In the genomic region with DNA sequence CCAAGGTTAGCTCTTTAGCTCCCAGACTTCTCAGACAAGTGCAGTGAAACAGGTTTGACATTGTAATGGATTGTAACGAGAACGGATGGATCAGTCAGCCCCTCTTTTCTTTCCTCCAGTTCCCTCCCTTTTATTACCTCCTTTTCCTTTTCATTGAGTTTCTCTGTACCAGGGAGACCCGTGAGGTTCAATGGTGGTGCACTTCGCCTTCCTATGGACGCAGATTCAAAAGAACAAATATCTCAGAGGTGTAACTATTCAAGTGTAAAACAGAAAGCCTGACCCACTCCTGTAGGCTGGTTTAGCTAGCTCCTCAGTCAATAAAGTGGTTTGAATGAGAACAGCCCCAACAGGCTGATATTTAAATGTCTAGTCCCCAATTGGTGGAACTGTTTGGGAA, we compare ENCODE assay signal across 32 mouse cellular contexts. TPM values are rescaled to one million over a fixed set of nuclear protein-coding genes. Genes with fewer than 3 reads are reported as not detected.
"Had no signal": no experiment of that assay in that cellular context is flagged by ENCODE, and none has a peak within 500 bp of the region (broad histone marks: within the 10 kb centered on the region; RNA-seq: fewer than 3 reads in every experiment).

No protein-coding gene starts in this region.

- H3K4me1 ChIP-seq: limb, embryonic 10.5 days; limb, embryonic 12.5 days; liver, embryonic 12.5 days; liver, embryonic 13.5 days; liver, embryonic 15.5 days; midbrain, embryonic 10.5 days; midbrain, embryonic 12.5 days; midbrain, embryonic 13.5 days; midbrain, embryonic 15.5 days; neural tube, embryonic 12.5 days; neural tube, embryonic 13.5 days had no signal

- H3K27me3 ChIP-seq: limb, embryonic 12.5 days; limb, embryonic 13.5 days; limb, embryonic 15.5 days; liver, embryonic 12.5 days; liver, embryonic 13.5 days; liver, embryonic 15.5 days; lung, embryonic 15.5 days; megakaryocyte, embryonic 14.5 days; midbrain, embryonic 12.5 days; midbrain, embryonic 13.5 days; midbrain, embryonic 15.5 days; neural tube, embryonic 12.5 days; neural tube, embryonic 13.5 days had no signal

- DNase-seq: left cerebral cortex, postnatal 4 days; liver; liver, embryonic 13.5 days; liver, postnatal 0 days; lung, adult 18-20 months; lung, adult 2 months; lung, embryonic 14.5 days; lung, postnatal 10 days; lung, postnatal 14 days; lung, postnatal 36 days; lung, postnatal 4 days; midbrain, embryonic 14.5 days had no signal

- H3K4me3 ChIP-seq: limb, embryonic 10.5 days; limb, embryonic 12.5 days; limb, embryonic 13.5 days; limb, embryonic 15.5 days; liver, embryonic 12.5 days; liver, embryonic 13.5 days; liver, embryonic 15.5 days; lung, embryonic 15.5 days; megakaryocyte, embryonic 14.5 days; midbrain, embryonic 10.5 days; midbrain, embryonic 12.5 days; midbrain, embryonic 13.5 days; midbrain, embryonic 15.5 days; myocyte; neural tube, embryonic 12.5 days; neural tube, embryonic 13.5 days had no signal

- H3K9ac ChIP-seq: limb, embryonic 12.5 days; limb, embryonic 13.5 days; limb, embryonic 15.5 days; liver, embryonic 12.5 days; liver, embryonic 13.5 days; liver, embryonic 14.5 days; liver, embryonic 15.5 days; liver, postnatal 0 days; lung, embryonic 14.5 days; lung, embryonic 15.5 days; midbrain, embryonic 12.5 days; midbrain, embryonic 13.5 days; midbrain, embryonic 15.5 days; neural tube, embryonic 12.5 days; neural tube, embryonic 13.5 days had no signal

- H3K9me3 ChIP-seq: limb, embryonic 10.5 days; limb, embryonic 12.5 days; limb, embryonic 13.5 days; limb, embryonic 15.5 days; liver, embryonic 12.5 days; liver, embryonic 13.5 days; liver, embryonic 15.5 days; lung, embryonic 15.5 days; megakaryocyte, embryonic 14.5 days; midbrain, embryonic 10.5 days; midbrain, embryonic 12.5 days; midbrain, embryonic 13.5 days; midbrain, embryonic 15.5 days; neural tube, embryonic 12.5 days; neural tube, embryonic 13.5 days had no signal

- H3K27ac ChIP-seq: limb, embryonic 10.5 days; limb, embryonic 12.5 days; limb, embryonic 13.5 days; limb, embryonic 15.5 days; liver, embryonic 12.5 days; liver, embryonic 13.5 days; liver, embryonic 14.5 days; liver, embryonic 15.5 days; lung, embryonic 15.5 days; macrophage; midbrain, embryonic 10.5 days; midbrain, embryonic 12.5 days; midbrain, embryonic 13.5 days; midbrain, embryonic 15.5 days; neural tube, embryonic 12.5 days; neural tube, embryonic 13.5 days had no signal

RNA-seq across cellular contexts. Expression of gene Dusp14, which starts 12.8 kb away (rescaled TPM):
- total RNA-seq: megakaryocyte progenitor cell, adult 5-6 weeks; megakaryocyte, adult 5-6 weeks; megakaryocyte-erythroid progenitor cell, adult 5-6 weeks had no signal
